Comparison of ENCODE assay signal across 10 mouse cellular contexts in genomic region chr6:125225518-125226115, GRCm38 (mm10). TPM values are rescaled to one million over a fixed set of nuclear protein-coding genes. Genes with fewer than 3 reads are reported as not detected.
DNase-seq lines count a peak whose midpoint lies in the region; ATAC-seq and TF ChIP-seq lines count a peak whose summit lies in the region.
"Had no signal": no experiment of that assay in that cellular context is flagged by ENCODE, and none has a peak within 500 bp of the region (broad histone marks: within the 10 kb centered on the region; RNA-seq: fewer than 3 reads in every experiment).

No protein-coding gene starts in this region.

- H3K27me3 ChIP-seq in E14TG2a.4 (ENCODE audit: insufficient read depth, low read length): no peaks in the 10 kb centered on the region

- TF ChIP-seq CTCF in E14TG2a.4 (conservative IDR thresholded peaks at IDR 0.05; ENCODE audit: low read length): peak; percentile 77

- ATAC-seq in megakaryocyte progenitor cell, adult 5-6 weeks (replicated peaks; ENCODE audit: poor library complexity): peak; percentile 83
- no peak for ATAC-seq in activated CD4-positive, CD25-positive, alpha-beta regulatory T cell, adult 4 months

- peaks cover 23% of the 10 kb centered on the region for H3K36me3 ChIP-seq in E14TG2a.4 (ENCODE audit: insufficient read depth, low read length)

- intact Hi-C loops in left cerebral cortex, postnatal 10 days (cut with DNase I): no loop called here

- peak; percentile 22 to 35 for DNase-seq in cerebellum, adult 18-20 months
- DNase-seq in cerebellum, adult 11-12 months: no peak
- DNase-seq in left cerebral cortex, adult 11 months (ENCODE audit: low spot score): peak; percentile 38
- no peak for DNase-seq in left cerebral cortex, postnatal 10 days (ENCODE audit: extremely low spot score in 1 of 2, low spot score in 2 of 2)
- no peak for DNase-seq in cerebellum, postnatal 14 days
- DNase-seq: gastrocnemius, postnatal 10 days; lung, postnatal 14 days had no signal

- H3K4me1 ChIP-seq in E14TG2a.4 (replicated peaks; ENCODE audit: low read depth, low read length): peaks cover 18% of the 10 kb centered on the region

- H3K9me3 ChIP-seq in E14TG2a.4 (ENCODE audit: low read length): no peaks in the 10 kb centered on the region

- H3K4me3 ChIP-seq in E14TG2a.4 (replicated peaks; ENCODE audit: low read length): no peak overlapping the region

RNA-seq across cellular contexts. Expression of gene Tapbpl, which starts 6.0 kb away (rescaled TPM):
- total RNA-seq in left cerebral cortex, postnatal 10 days (2021): 1 to 10 TPM; 2.4 to 2.5 TPM
- total RNA-seq in megakaryocyte progenitor cell, adult 5-6 weeks (2015): 5.2 and 7.4 TPM in 2 replicates
- total RNA-seq in megakaryocyte progenitor cell, adult 5-6 weeks (2017): 16.2 and 18.6 TPM in 2 replicates
- polyA plus RNA-seq in activated CD4-positive, CD25-positive, alpha-beta regulatory T cell, adult 4 months (2017; shearing (Covaris generic)): 10 to 100 TPM; 65.5 to 84.7 TPM

RNA-seq across cellular contexts. Expression of gene Vamp1, which starts 10.3 kb away (rescaled TPM):
- 10 to 100 TPM; 25.7 to 26.5 TPM for total RNA-seq in left cerebral cortex, postnatal 10 days (2021)
- total RNA-seq in megakaryocyte progenitor cell, adult 5-6 weeks (2015): 10.1 and 15.5 TPM in 2 replicates
- total RNA-seq in megakaryocyte progenitor cell, adult 5-6 weeks (2017): 6.2 and 9.1 TPM in 2 replicates
- polyA plus RNA-seq in activated CD4-positive, CD25-positive, alpha-beta regulatory T cell, adult 4 months (2017; shearing (Covaris generic)): 10 to 100 TPM; 14.0 to 14.4 TPM

RNA-seq across cellular contexts. Expression of gene Cd27, which starts 11.2 kb away (rescaled TPM):
- total RNA-seq in left cerebral cortex, postnatal 10 days (2021): not detected
- 44.7 and 60.2 TPM in 2 replicates for total RNA-seq in megakaryocyte progenitor cell, adult 5-6 weeks (2015)
- total RNA-seq in megakaryocyte progenitor cell, adult 5-6 weeks (2017): 28.9 and 41.9 TPM in 2 replicates
- 100 to 1,000 TPM; 427 to 432 TPM for polyA plus RNA-seq in activated CD4-positive, CD25-positive, alpha-beta regulatory T cell, adult 4 months (2017; shearing (Covaris generic))

RNA-seq across cellular contexts. Expression of gene Mrpl51, which starts 34.0 kb away (rescaled TPM):
- 10 to 100 TPM; 70.1 to 78.7 TPM for total RNA-seq in left cerebral cortex, postnatal 10 days (2021)
- total RNA-seq in megakaryocyte progenitor cell, adult 5-6 weeks (2015): 144 and 171 TPM in 2 replicates
- 128 and 156 TPM in 2 replicates for total RNA-seq in megakaryocyte progenitor cell, adult 5-6 weeks (2017)
- polyA plus RNA-seq in activated CD4-positive, CD25-positive, alpha-beta regulatory T cell, adult 4 months (2017; shearing (Covaris generic)): 10 to 100 TPM; 85.7 to 89.0 TPM

RNA-seq across cellular contexts. Expression of gene Ncapd2, which starts 34.1 kb away (rescaled TPM):
- total RNA-seq in left cerebral cortex, postnatal 10 days (2021): 10 to 100 TPM; 31.7 to 32.7 TPM
- 205 and 228 TPM in 2 replicates for total RNA-seq in megakaryocyte progenitor cell, adult 5-6 weeks (2015)
- 207 and 256 TPM in 2 replicates for total RNA-seq in megakaryocyte progenitor cell, adult 5-6 weeks (2017)
- polyA plus RNA-seq in activated CD4-positive, CD25-positive, alpha-beta regulatory T cell, adult 4 months (2017; shearing (Covaris generic)): 10 to 100 TPM; 33.1 to 61.3 TPM

Comparison
In these comparisons a context has a peak if more than half of its experiments do, and no peak if none do; other contexts are left out.
1. DNase-seq: peak in cerebellum, adult 18-20 months (2 of 2) and left cerebral cortex, adult 11 months (single experiment); none in cerebellum, adult 11-12 months (single experiment), left cerebral cortex, postnatal 10 days (0 of 2) and cerebellum, postnatal 14 days (0 of 2).
2. RNA of gene Cd27, which starts 11.2 kb away (total RNA-seq): 28.9 to 60.2 TPM in megakaryocyte progenitor cell, adult 5-6 weeks; not detected in left cerebral cortex, postnatal 10 days; every median in the first group is over 10 times any median in the second.